Comparison of ENCODE assay signal across 21 mouse cellular contexts in genomic region chr11:88089150-88089549, GRCm38 (mm10). TPM values are rescaled to one million over a fixed set of nuclear protein-coding genes. Genes with fewer than 3 reads are reported as not detected.
DNase-seq lines count a peak whose midpoint lies in the region; ATAC-seq and TF ChIP-seq lines count a peak whose summit lies in the region.
"Had no signal": no experiment of that assay in that cellular context is flagged by ENCODE, and none has a peak within 500 bp of the region (broad histone marks: within the 10 kb centered on the region; RNA-seq: fewer than 3 reads in every experiment).

No protein-coding gene starts in this region.

- DNase-seq in heart, postnatal 0 days (ENCODE audit: low spot score) = no peak
- no peak for DNase-seq in kidney, adult 2 months
- no peak for DNase-seq in kidney, adult 11 months
- DNase-seq: adrenal gland, adult 2 months; adrenal gland, postnatal 10 days; adrenal gland, postnatal 25 days; cerebellum, adult 11 months; cerebellum, adult 18-20 months; cerebellum, adult 8-10 months; cerebellum, adult 9-11 months; cerebellum, postnatal 14 days; cerebellum, postnatal 36 days; embryo, embryonic 11 days had no signal

- H3K27me3 ChIP-seq in heart, postnatal 0 days (ENCODE audit: control insufficient read depth, insufficient read depth, low read length) = no peaks in the 10 kb centered on the region
- H3K27me3 ChIP-seq in heart, embryonic 11.5 days (ENCODE audit: control insufficient read depth, insufficient read depth, low read length) = no peaks in the 10 kb centered on the region
- no peaks in the 10 kb centered on the region for H3K27me3 ChIP-seq in kidney, adult 2 months (replicated peaks; ENCODE audit: control insufficient read depth, insufficient read depth, low read length)
- H3K27me3 ChIP-seq: embryonic facial prominence, embryonic 13.5 days; embryonic facial prominence, embryonic 15.5 days; forebrain, embryonic 12.5 days had no signal

- H3K4me3 ChIP-seq in heart, postnatal 0 days (ENCODE audit: low read depth, low read length) = no peak overlapping the region
- no peak overlapping the region for H3K4me3 ChIP-seq in heart, embryonic 11.5 days (ENCODE audit: low read depth, low read length)
- no peak overlapping the region for H3K4me3 ChIP-seq in kidney, adult 2 months (ENCODE audit: insufficient read depth, low read depth, low read length)
- H3K4me3 ChIP-seq: embryonic facial prominence, embryonic 13.5 days; embryonic facial prominence, embryonic 15.5 days; erythroblast, embryonic 14.5 days; forebrain, embryonic 10.5 days; forebrain, embryonic 12.5 days had no signal

- TF ChIP-seq EP300 in heart, postnatal 0 days (IDR thresholded peaks at IDR 0.05; ENCODE audit: low read depth) = 0 out of 2 replicates have a peak, but pooled peaks have one; percentile 54

- H3K9ac ChIP-seq in heart, postnatal 0 days (replicated peaks; ENCODE audit: low read depth, low read length) = no peak overlapping the region
- H3K9ac ChIP-seq in heart, embryonic 11.5 days (ENCODE audit: low read depth, low read length) = no peak overlapping the region
- H3K9ac ChIP-seq: embryonic facial prominence, embryonic 13.5 days; embryonic facial prominence, embryonic 15.5 days; forebrain, embryonic 12.5 days had no signal

- no peak overlapping the region for H3K4me2 ChIP-seq in heart, postnatal 0 days (ENCODE audit: low read depth, low read length)
- H3K4me2 ChIP-seq in heart, embryonic 11.5 days = no peak overlapping the region
- H3K4me2 ChIP-seq: embryonic facial prominence, embryonic 13.5 days; embryonic facial prominence, embryonic 15.5 days; forebrain, embryonic 12.5 days had no signal

- WGBS in heart, postnatal 0 days = 59% methylated on average over 5 of the region's 5 CpGs
- WGBS in heart, embryonic 11.5 days (ENCODE audit: insufficient replicate concordance) = 56% methylated on average over 5 of the region's 5 CpGs
- 52% methylated on average over 5 of the region's 5 CpGs for WGBS in kidney, adult 2 months

- no peak for TF ChIP-seq CTCF in heart, postnatal 0 days (IDR thresholded peaks at IDR 0.05; ENCODE audit: low read depth)
- TF ChIP-seq CTCF in kidney, adult 2 months (conservative IDR thresholded peaks at IDR 0.05; ENCODE audit: insufficient read depth, insufficient read length, low read depth, low read length) = no peak

- H3K4me1 ChIP-seq in heart, postnatal 0 days (ENCODE audit: control insufficient read depth, insufficient read depth) = peaks cover 6% of the 10 kb centered on the region
- peaks cover 10% of the 10 kb centered on the region for H3K4me1 ChIP-seq in heart, embryonic 11.5 days (ENCODE audit: control insufficient read depth, insufficient read depth, low read length)
- H3K4me1 ChIP-seq in kidney, adult 2 months (ENCODE audit: control insufficient read depth, insufficient read depth, low read length) = peaks cover 4% of the 10 kb centered on the region; the same call in 1 of the 2 replicates

- ATAC-seq in heart, postnatal 0 days (ENCODE audit: insufficient read depth, low read depth) = no peak
- ATAC-seq in heart, embryonic 11.5 days (replicated peaks; ENCODE audit: insufficient number of reproducible peaks, low FRiP score, low TSS enrichment) = no peak
- ATAC-seq: forebrain, embryonic 14.5 days; forebrain, embryonic 16.5 days had no signal

- H3K27ac ChIP-seq in heart, postnatal 0 days (ENCODE audit: low read depth) = no peak overlapping the region
- H3K27ac ChIP-seq in heart, embryonic 11.5 days (ENCODE audit: low read depth, low read length) = no peak overlapping the region
- H3K27ac ChIP-seq in kidney, adult 2 months (ENCODE audit: insufficient read depth, low read depth, low read length) = 0 out of 2 replicates have a peak overlapping the region, but pooled peaks have one; percentile 32
- H3K27ac ChIP-seq: embryonic facial prominence, embryonic 13.5 days; embryonic facial prominence, embryonic 15.5 days; forebrain, embryonic 10.5 days; forebrain, embryonic 12.5 days had no signal

- H3K9me3 ChIP-seq in heart, postnatal 0 days (replicated peaks; ENCODE audit: control insufficient read depth, low read length) = no peaks in the 10 kb centered on the region
- no peaks in the 10 kb centered on the region for H3K9me3 ChIP-seq in heart, embryonic 11.5 days (replicated peaks; ENCODE audit: control insufficient read depth, low read length)
- H3K9me3 ChIP-seq: embryonic facial prominence, embryonic 13.5 days; embryonic facial prominence, embryonic 15.5 days; forebrain, embryonic 10.5 days; forebrain, embryonic 12.5 days had no signal

- H3K36me3 ChIP-seq in heart, postnatal 0 days (replicated peaks; ENCODE audit: control insufficient read depth, insufficient read depth, low read length) = peaks cover 5% of the 10 kb centered on the region; the same call in 1 of the 2 replicates
- H3K36me3 ChIP-seq in heart, embryonic 11.5 days (ENCODE audit: control insufficient read depth, insufficient read depth, low read length) = no peaks in the 10 kb centered on the region
- no peaks in the 10 kb centered on the region for H3K36me3 ChIP-seq in kidney, adult 2 months (ENCODE audit: control insufficient read depth, insufficient read depth, low read length)

- no peak for TF ChIP-seq POLR2A in kidney, adult 2 months (IDR thresholded peaks at IDR 0.05; ENCODE audit: low read depth, low read length)

RNA-seq across cellular contexts. Expression of gene Cuedc1, which starts 8.7 kb away (rescaled TPM):
- 15.1 and 19.2 TPM in 2 replicates for total RNA-seq in heart, postnatal 0 days (2014; rRNA removed; ENCODE audit: low replicate concordance)
- 17.0 and 17.5 TPM in 2 replicates for polyA plus RNA-seq in heart, postnatal 0 days (2015; fragmentation: Nextera tagmentation; extraction: Ambion mirVana)
- polyA plus RNA-seq in heart, embryonic 11.5 days (2014; fragmentation: Nextera tagmentation; extraction: Ambion mirVana) = 11.6 and 11.7 TPM in 2 replicates
- 16.5 and 18.5 TPM in 2 replicates for polyA plus RNA-seq in kidney, adult 2 months (2012; rRNA removed)

RNA-seq across cellular contexts. Expression of gene Vezf1, which starts 21.1 kb away (rescaled TPM):
- 31.9 and 35.5 TPM in 2 replicates for total RNA-seq in heart, postnatal 0 days (2014; rRNA removed; ENCODE audit: low replicate concordance)
- polyA plus RNA-seq in heart, postnatal 0 days (2015; fragmentation: Nextera tagmentation; extraction: Ambion mirVana) = 17.6 and 18.2 TPM in 2 replicates
- polyA plus RNA-seq in heart, embryonic 11.5 days (2014; fragmentation: Nextera tagmentation; extraction: Ambion mirVana) = 24.8 and 26.4 TPM in 2 replicates
- polyA plus RNA-seq in kidney, adult 2 months (2012; rRNA removed) = 17.9 and 21.4 TPM in 2 replicates

RNA-seq across cellular contexts. Expression of gene Srsf1, which starts 42.0 kb away (rescaled TPM):
- total RNA-seq in heart, postnatal 0 days (2014; rRNA removed; ENCODE audit: low replicate concordance) = 195 and 223 TPM in 2 replicates
- 82.2 and 83.5 TPM in 2 replicates for polyA plus RNA-seq in heart, postnatal 0 days (2015; fragmentation: Nextera tagmentation; extraction: Ambion mirVana)
- 205 and 242 TPM in 2 replicates for polyA plus RNA-seq in heart, embryonic 11.5 days (2014; fragmentation: Nextera tagmentation; extraction: Ambion mirVana)
- 56.6 and 59.8 TPM in 2 replicates for polyA plus RNA-seq in kidney, adult 2 months (2012; rRNA removed)
